Mouse (Mus musculus): ENCODE measurements around the gene Trp53rkb. TPM values are rescaled to one million over a fixed set of nuclear protein-coding genes. Genes with fewer than 3 reads are reported as not detected.
"Not testable (repeated sequence)": the region's sequence is repeated elsewhere in the genome, so short reads cannot be mapped to it uniquely, and the experiment has no call there.

Trp53rkb gene
- total RNA-seq, 2 experiments from 2014 or later = 7.7 to 12.1 TPM

- intact Hi-C loops (cut with DNase I) = not testable (repeated sequence)
- peak; percentile 83 for DNase-seq
Observed at GRCm38 (mm10) chr2:166793542-166794214, 1.3 kb downstream of the Trp53rkb start.

- intact Hi-C loops (cut with DNase I) = no loop called here
- no peak for DNase-seq
Observed at GRCm38 (mm10) chr2:166799615-166800472, 7.5 kb downstream of the Trp53rkb start.

GRCm38 (mm10) chr2:166800473-166800857 lies 8.1 kb downstream of the Trp53rkb start:
- DNase-seq = no peak
- intact Hi-C loops (cut with DNase I) = no loop called here

- intact Hi-C loops (cut with DNase I) = no loop called here
- no peak for DNase-seq
Observed at GRCm38 (mm10) chr2:166801436-166801835, 9.1 kb downstream of the Trp53rkb start.

- DNase-seq = no peak
- intact Hi-C loops (cut with DNase I) = no loop called here
Observed at GRCm38 (mm10) chr2:166803298-166803697, 11.0 kb downstream of the Trp53rkb start.

- peak; percentile 88 for DNase-seq
- intact Hi-C loops (cut with DNase I) = no loop called here
Observed at GRCm38 (mm10) chr2:166805250-166806172, 13.2 kb downstream of the Trp53rkb start, which contains the start of gene Arfgef2. TSS of gene Arfgef2 (plus strand) at chr2:166805588.

GRCm38 (mm10) chr2:166806173-166806705 lies 13.9 kb downstream of the Trp53rkb start:
- intact Hi-C loops (cut with DNase I) = no loop called here

GRCm38 (mm10) chr2:166806813-166807212 lies 14.5 kb downstream of the Trp53rkb start:
- intact Hi-C loops (cut with DNase I) = no loop called here
- no peak for DNase-seq

More at GRCm38 (mm10) chr2:166806173-166806705, 13.9 kb downstream of the Trp53rkb start:
- DNase-seq = no peak

GRCm38 (mm10) chr2:166809499-166809898 lies 17.2 kb downstream of the Trp53rkb start:
- no peak for DNase-seq
- intact Hi-C loops (cut with DNase I) = no loop called here

GRCm38 (mm10) chr2:166810821-166811220 lies 18.5 kb downstream of the Trp53rkb start:
- DNase-seq = no peak
- intact Hi-C loops (cut with DNase I) = no loop called here

- no peak for DNase-seq
- intact Hi-C loops (cut with DNase I) = no loop called here
Observed at GRCm38 (mm10) chr2:166818463-166819143, 26.3 kb downstream of the Trp53rkb start.

- intact Hi-C loops (cut with DNase I) = no loop called here
- DNase-seq = no peak
Observed at GRCm38 (mm10) chr2:166819849-166820248, 27.5 kb downstream of the Trp53rkb start.

- intact Hi-C loops (cut with DNase I) = no loop called here
- no peak for DNase-seq
Observed at GRCm38 (mm10) chr2:166820844-166821243, 28.5 kb downstream of the Trp53rkb start.

GRCm38 (mm10) chr2:166821406-166821805 lies 29.1 kb downstream of the Trp53rkb start:
- DNase-seq = no peak
- intact Hi-C loops (cut with DNase I) = no loop called here

GRCm38 (mm10) chr2:166822119-166822826 lies 29.9 kb downstream of the Trp53rkb start:
- intact Hi-C loops (cut with DNase I) = no loop called here
- no peak for DNase-seq

GRCm38 (mm10) chr2:166822901-166823300 lies 30.6 kb downstream of the Trp53rkb start:
- DNase-seq = peak; percentile 13
- intact Hi-C loops (cut with DNase I) = no loop called here

GRCm38 (mm10) chr2:166824386-166824785 lies 32.1 kb downstream of the Trp53rkb start:
- no peak for DNase-seq
- intact Hi-C loops (cut with DNase I) = no loop called here

GRCm38 (mm10) chr2:166824998-166825397 lies 32.7 kb downstream of the Trp53rkb start:
- DNase-seq = no peak
- intact Hi-C loops (cut with DNase I) = no loop called here

GRCm38 (mm10) chr2:166826491-166827224 lies 34.3 kb downstream of the Trp53rkb start:
- intact Hi-C loops (cut with DNase I) = no loop called here
- no peak for DNase-seq

All from left cerebral cortex, postnatal 4 days (tissue).